Mouse (Mus musculus) hindbrain, postnatal 0 days (tissue): ENCODE measurements around the gene Dido1. TPM values are rescaled to one million over a fixed set of nuclear protein-coding genes. Genes with fewer than 3 reads are reported as not detected.

Experiments used
- ATAC-seq: fragments of 200-750 bp; cut with Nextera tagmentation; 2 replicates; pipeline ENCODE4 v1.8.0; 2017; ENCODE audit warnings: mild to moderate bottlenecking, moderate TSS enrichment, moderate library complexity
- DNase-seq: peaks from one replicate; pipeline ENCODE4 v3.0.0-alpha.2; 2015; ENCODE audit warnings: low spot score
- H3K27ac ChIP-seq: fragments of 300-500 bp; sonication (generic); 2 replicates; pipeline ENCODE4 v1.5.1; 2014; ENCODE audit warnings: mild to moderate bottlenecking
- H3K27me3 ChIP-seq: fragments of 300-500 bp; sonication (generic); 2 replicates; pipeline ENCODE4 v1.6.1; 2014; ENCODE audit warnings: low read length, mixed read lengths; ENCODE audit not compliant: insufficient read depth
- H3K36me3 ChIP-seq: fragments of 300-500 bp; sonication (generic); 2 replicates; pipeline ENCODE4 v1.6.1; 2014; ENCODE audit warnings: low read length, mixed read lengths; ENCODE audit not compliant: insufficient read depth
- H3K4me1 ChIP-seq: fragments of 300-500 bp; sonication (generic); 2 replicates; pipeline ENCODE4 v1.6.1; 2014; ENCODE audit warnings: antibody characterized with exemption, low read length, mixed read lengths; ENCODE audit not compliant: insufficient read depth
- H3K4me2 ChIP-seq: fragments of 300-500 bp; sonication (generic); 2 replicates; pipeline ENCODE4 v1.6.1; 2014; ENCODE audit warnings: low read depth, mild to moderate bottlenecking, low read length, moderate library complexity, mixed read lengths
- H3K4me3 ChIP-seq: fragments of 300-500 bp; sonication (generic); 2 replicates; pipeline ENCODE4 v1.5.1; 2014; ENCODE audit warnings: low read length
- H3K9ac ChIP-seq: fragments of 300-500 bp; sonication (generic); replicated peaks from 2 replicates; pipeline ENCODE4 v1.6.1; 2014; ENCODE audit warnings: mild to moderate bottlenecking, low read length, moderate library complexity, mixed read lengths
- H3K9me3 ChIP-seq: fragments of 300-500 bp; sonication (generic); 2 replicates; pipeline ENCODE4 v1.6.1; 2016; ENCODE audit warnings: low read length, mixed read lengths
- CTCF ChIP-seq: IDR thresholded peaks from 2 replicates; pipeline ENCODE4 v1.5.1; 2016; ENCODE audit warnings: antibody characterized with exemption, control low read depth, low read depth
- WGBS: fragments of 180-500 bp; shearing (Covaris S2); extraction: QIAGEN DNeasy Blood & Tissue Kit; methylation state at CpG from one replicate; pipeline ENCODE4 v1.1.7; 2014; 5-methylcytosine and 5-hydroxymethylcytosine counted together
- polyA plus RNA-seq: library from polyadenylated mRNA; unstranded; fragments of >200 nt; fragmentation: Nextera tagmentation; extraction: Ambion mirVana; gene quantifications from 2 replicates; pipeline ENCODE4 v1.2.1, GENCODE M21; 2015
- total RNA-seq: library from RNA; depleted of rRNA; stranded (reverse); fragments of >200 nt; gene quantifications from 2 replicates; pipeline ENCODE4 v1.2.3, GENCODE M21; 2014

Dido1 gene
- total and polyA plus RNA-seq, 2 experiments from 2014 or later = 21.7 to 35.7 TPM

- 39% methylated on average over 4 of the region's 4 CpGs for WGBS
- no peaks in the 10 kb centered on the region for H3K27me3 ChIP-seq
- H3K27ac ChIP-seq = peak overlapping the region; percentile 99
- H3K9ac ChIP-seq = peak overlapping the region; percentile 99; the same call in 1 of the 2 replicates
- ATAC-seq = no peak
- no peaks in the 10 kb centered on the region for H3K36me3 ChIP-seq
- peak overlapping the region; percentile 92 for H3K4me3 ChIP-seq
- H3K4me2 ChIP-seq = peak overlapping the region; percentile 98
- H3K4me1 ChIP-seq = peaks cover 14% of the 10 kb centered on the region
- TF ChIP-seq CTCF = peak; percentile 18; the same call in 1 of the 2 replicates
- H3K9me3 ChIP-seq = no peaks in the 10 kb centered on the region
- no peak for DNase-seq
Measured at GRCm38 (mm10) chr2:180702701-180703149, 7.1 kb downstream of the Dido1 start.

GRCm38 (mm10) chr2:180701767-180702621, 7.8 kb downstream of the Dido1 start:
- Histone ChIP-seq H3K4me1 (peaks cover 14% of the 10 kb centered on the region), H3K9me3 (no peaks in the 10 kb centered on the region), H3K4me2 (peak overlapping the region; percentile 98), H3K36me3 (no peaks in the 10 kb centered on the region), H3K4me3 (peak overlapping the region; percentile 92), H3K27ac (peak overlapping the region; percentile 99), H3K27me3 (no peaks in the 10 kb centered on the region), H3K9ac (peak overlapping the region; percentile 99)
- ATAC-seq (peak; percentile 96), DNase-seq (peak; percentile 96)
- TF ChIP-seq CTCF = peak; percentile 36
- 2% methylated on average over 66 of the region's 66 CpGs for WGBS

- ATAC-seq (peak; percentile 7), DNase-seq (no peak)
Measured at GRCm38 (mm10) chr2:180701053-180701766, 8.6 kb downstream of the Dido1 start.

GRCm38 (mm10) chr2:180700457-180700856, 9.3 kb downstream of the Dido1 start:
- no peaks in the 10 kb centered on the region for H3K27me3 ChIP-seq
- no peak for DNase-seq
- H3K9ac ChIP-seq = peak overlapping the region; percentile 99; the same call in 1 of the 2 replicates
- ATAC-seq = no peak
- peaks cover 14% of the 10 kb centered on the region for H3K4me1 ChIP-seq
- TF ChIP-seq CTCF = no peak
- H3K4me3 ChIP-seq = peak overlapping the region; percentile 92
- no peaks in the 10 kb centered on the region for H3K36me3 ChIP-seq
- 75% methylated on average over 5 of the region's 5 CpGs for WGBS
- H3K4me2 ChIP-seq = peak overlapping the region; percentile 98
- no peaks in the 10 kb centered on the region for H3K9me3 ChIP-seq
- 0 out of 2 replicates have a peak overlapping the region, but pooled peaks have one; percentile 99 for H3K27ac ChIP-seq

More at GRCm38 (mm10) chr2:180701053-180701766, 8.6 kb downstream of the Dido1 start:
- Histone ChIP-seq H3K27ac (peak overlapping the region; percentile 99), H3K4me1 (peaks cover 14% of the 10 kb centered on the region), H3K4me3 (peak overlapping the region; percentile 92), H3K9me3 (no peaks in the 10 kb centered on the region), H3K36me3 (no peaks in the 10 kb centered on the region), H3K4me2 (peak overlapping the region; percentile 98), H3K27me3 (no peaks in the 10 kb centered on the region), H3K9ac (peak overlapping the region; percentile 99)
- no peak for TF ChIP-seq CTCF
- WGBS = 6% methylated on average over 26 of the region's 26 CpGs

- ATAC-seq (no peak), DNase-seq (no peak)
- WGBS = 32% methylated on average over 2 of the region's 2 CpGs
- H3K4me1 ChIP-seq = peaks cover 9% of the 10 kb centered on the region
- H3K27ac ChIP-seq = no peak overlapping the region
- no peak for TF ChIP-seq CTCF
- no peak overlapping the region for H3K4me3 ChIP-seq
- peaks cover 6% of the 10 kb centered on the region; the same call in 1 of the 2 replicates for H3K36me3 ChIP-seq
- no peak overlapping the region for H3K9ac ChIP-seq
- no peak overlapping the region for H3K4me2 ChIP-seq
- H3K9me3 ChIP-seq = no peaks in the 10 kb centered on the region
- H3K27me3 ChIP-seq = no peaks in the 10 kb centered on the region
Measured at GRCm38 (mm10) chr2:180695176-180695575, 14.6 kb downstream of the Dido1 start.

GRCm38 (mm10) chr2:180692630-180693029, 17.2 kb downstream of the Dido1 start:
- 3% methylated on average over 1 of the region's 1 CpGs for WGBS
- no peak overlapping the region for H3K9ac ChIP-seq
- H3K27ac ChIP-seq = peak overlapping the region; percentile 55; the same call in 1 of the 2 replicates
- no peaks in the 10 kb centered on the region for H3K9me3 ChIP-seq
- peaks cover 32% of the 10 kb centered on the region for H3K36me3 ChIP-seq
- H3K4me2 ChIP-seq = peak overlapping the region; percentile 10; the same call in 1 of the 2 replicates
- DNase-seq (peak; percentile 69), ATAC-seq (peak; percentile 83)
- no peaks in the 10 kb centered on the region for H3K27me3 ChIP-seq
- no peak overlapping the region for H3K4me3 ChIP-seq
- TF ChIP-seq CTCF = no peak
- H3K4me1 ChIP-seq = peaks cover 5% of the 10 kb centered on the region; the same call in 1 of the 2 replicates
